Mouse (Mus musculus) liver, embryonic 16.5 days (tissue): ENCODE results near the gene AC124502.3. TPM values are rescaled to one million over a fixed set of nuclear protein-coding genes. Genes with fewer than 3 reads are reported as not detected.

ENCODE experiments used
- ATAC-seq: fragments of 200-750 bp; cut with Nextera tagmentation; 2 replicates; pipeline ENCODE4 v1.8.0; 2017; ENCODE audit warnings: low read depth, mild to moderate bottlenecking, moderate number of reproducible peaks, moderate library complexity
- H3K27ac ChIP-seq: fragments of 300-500 bp; sonication (generic); 2 replicates; pipeline ENCODE4 v1.5.1; 2014; ENCODE audit warnings: mild to moderate bottlenecking, low read length
- H3K27me3 ChIP-seq: fragments of 300-500 bp; sonication (generic); 2 replicates; pipeline ENCODE4 v1.6.1; 2014; ENCODE audit warnings: low read depth, low read length, mixed read lengths; ENCODE audit not compliant: control insufficient read depth, insufficient read depth
- H3K36me3 ChIP-seq: fragments of 300-500 bp; sonication (generic); 2 replicates; pipeline ENCODE4 v1.6.1; 2014; ENCODE audit warnings: mild to moderate bottlenecking; ENCODE audit not compliant: control insufficient read depth, insufficient read depth
- H3K4me1 ChIP-seq: fragments of 300-500 bp; sonication (generic); 2 replicates; pipeline ENCODE4 v1.6.1; 2014; ENCODE audit warnings: low read depth, low read length, mixed read lengths; ENCODE audit not compliant: control insufficient read depth
- H3K4me2 ChIP-seq: fragments of 300-500 bp; sonication (generic); 2 replicates; pipeline ENCODE4 v1.6.1; 2014; ENCODE audit warnings: low read depth, low read length, mixed read lengths
- H3K4me3 ChIP-seq: fragments of 300-500 bp; sonication (generic); 2 replicates; pipeline ENCODE4 v1.5.1; 2014; ENCODE audit warnings: low read depth, mild to moderate bottlenecking, low read length
- H3K9ac ChIP-seq: fragments of 300-500 bp; sonication (generic); 2 replicates; pipeline ENCODE4 v1.6.1; 2014; ENCODE audit warnings: low read depth, low read length
- H3K9me3 ChIP-seq: fragments of 300-500 bp; sonication (generic); replicated peaks from 2 replicates; pipeline ENCODE4 v1.6.1; 2016; ENCODE audit warnings: low read length; ENCODE audit not compliant: control insufficient read depth
- WGBS: fragments of 180-500 bp; shearing (Covaris S2); extraction: QIAGEN DNeasy Blood & Tissue Kit; methylation state at CpG from one replicate; pipeline ENCODE4 v1.1.7; 2014; ENCODE audit not compliant: insufficient replicate concordance; 5-methylcytosine and 5-hydroxymethylcytosine counted together
- polyA plus RNA-seq: library from polyadenylated mRNA; unstranded; fragments of >200 nt; fragmentation: Nextera tagmentation; extraction: Ambion mirVana; gene quantifications from 2 replicates; pipeline ENCODE4 v1.2.1, GENCODE M21; 2015

Gene AC124502.3
- polyA plus RNA-seq, 1 experiment from 2014 or later, result 0.58 TPM

DNA sequence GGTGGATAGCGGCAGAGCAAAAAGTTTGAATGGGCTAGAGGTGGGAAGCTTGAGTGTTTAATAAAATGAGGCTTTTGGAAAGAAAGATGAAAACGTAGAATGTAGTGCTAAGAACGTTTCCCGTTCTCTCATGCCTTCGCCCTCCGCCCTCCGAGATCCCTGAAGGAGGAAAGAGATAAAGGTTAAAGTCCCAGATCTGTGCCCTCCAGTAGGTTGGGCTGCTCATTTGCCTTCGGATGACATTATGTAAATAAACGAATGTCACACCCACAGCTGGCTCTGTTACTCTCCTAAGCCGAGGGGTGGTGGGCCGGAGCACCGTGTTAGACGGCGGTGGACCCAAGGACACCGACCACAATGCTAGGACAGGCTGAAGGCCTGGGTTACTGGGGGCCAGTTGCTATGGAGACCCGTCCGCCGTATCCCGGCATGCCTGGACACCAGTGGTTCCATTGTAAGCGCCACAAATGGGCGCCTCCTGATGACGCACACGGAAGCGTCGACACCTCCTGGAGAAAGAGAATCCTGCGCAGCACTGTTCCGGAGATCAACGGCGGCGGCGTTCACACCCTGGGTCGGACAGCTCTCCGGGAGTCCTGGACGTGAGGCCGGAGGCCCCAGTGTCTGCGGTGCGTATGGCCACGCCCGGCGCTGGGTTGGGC is 2.3 kb downstream of the AC124502.3 start, which contains the start of gene Brms1:
Gene Brms1 (plus strand): TSS at position 493 of the 662 bp plus-strand sequence.
- WGBS, result 2% methylated on average over 40 of the region's 40 CpGs
- peak within 1 kb of the TSS; percentile 76 for H3K4me3 ChIP-seq
- H3K36me3 ChIP-seq, result no peaks in the 10 kb centered on the region
- H3K9ac ChIP-seq, result peak within 1 kb of the TSS; percentile 80
- peak; percentile 76 for ATAC-seq
- H3K4me2 ChIP-seq, result peak within 1 kb of the TSS; percentile 80
- H3K4me1 ChIP-seq, result peaks cover 35% of the 10 kb centered on the region
- no peaks in the 10 kb centered on the region; the same call in 1 of the 2 replicates for H3K27me3 ChIP-seq
- H3K27ac ChIP-seq, result peak within 1 kb of the TSS; percentile 78
- no peaks in the 10 kb centered on the region for H3K9me3 ChIP-seq

- peaks cover 2% of the 10 kb centered on the region; the same call in 1 of the 2 replicates for H3K36me3 ChIP-seq
- peak overlapping the region; percentile 80 for H3K9ac ChIP-seq
- peak overlapping the region; percentile 80 for H3K4me2 ChIP-seq
- no peaks in the 10 kb centered on the region for H3K9me3 ChIP-seq
- peak; percentile 9 for ATAC-seq
- no peaks in the 10 kb centered on the region; the same call in 1 of the 2 replicates for H3K27me3 ChIP-seq
- H3K4me1 ChIP-seq, result peaks cover 35% of the 10 kb centered on the region
- WGBS, result 2% methylated on average over 16 of the region's 16 CpGs
- peak overlapping the region; percentile 76 for H3K4me3 ChIP-seq
- peak overlapping the region; percentile 78 for H3K27ac ChIP-seq
These were observed 2.9 kb downstream of the AC124502.3 start for GRCm38 (mm10) chr19:5041588-5041987.

- peaks cover 7% of the 10 kb centered on the region for H3K36me3 ChIP-seq
- no peak overlapping the region for H3K27ac ChIP-seq
- WGBS, result 57% methylated on average over 4 of the region's 4 CpGs
- H3K9me3 ChIP-seq, result no peaks in the 10 kb centered on the region
- ATAC-seq, result no peak
- peaks cover 1% of the 10 kb centered on the region for H3K27me3 ChIP-seq
- no peak overlapping the region for H3K4me3 ChIP-seq
- H3K4me2 ChIP-seq, result no peak overlapping the region
- H3K9ac ChIP-seq, result no peak overlapping the region
- peaks cover 15% of the 10 kb centered on the region for H3K4me1 ChIP-seq
These were observed 6.8 kb downstream of the AC124502.3 start for GRCm38 (mm10) chr19:5045531-5045930.

GRCm38 (mm10) chr19:5048138-5049056 is 9.7 kb downstream of the AC124502.3 start:
- Histone ChIP-seq H3K36me3 (peaks cover 7% of the 10 kb centered on the region), H3K9ac (no peak overlapping the region), H3K4me1 (no peaks in the 10 kb centered on the region), H3K4me2 (no peak overlapping the region), H3K4me3 (no peak overlapping the region), H3K9me3 (no peaks in the 10 kb centered on the region), H3K27me3 (peaks cover 30% of the 10 kb centered on the region), H3K27ac (no peak overlapping the region)
- 80% methylated on average over 14 of the region's 14 CpGs for WGBS
- ATAC-seq, result no peak

DNA sequence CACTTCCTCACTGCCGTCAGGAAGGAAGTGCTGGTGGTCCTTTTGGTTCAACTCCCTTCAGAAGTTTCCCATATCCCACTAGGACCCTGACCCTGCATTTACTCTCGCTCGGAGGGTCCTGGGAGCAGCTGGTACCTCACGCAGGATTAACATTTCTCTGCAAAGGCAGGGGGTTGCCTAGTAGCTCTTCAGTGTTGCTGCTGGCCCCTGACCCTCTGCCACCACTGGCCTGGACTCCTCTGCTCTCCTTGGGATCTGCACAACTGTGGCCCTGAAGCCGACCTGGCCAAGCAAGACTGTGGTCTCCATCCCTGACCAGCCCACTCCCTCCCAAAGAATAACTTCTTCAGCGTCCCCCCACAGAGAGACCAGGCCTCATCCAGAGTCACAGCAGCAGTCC is 10.6 kb downstream of the AC124502.3 start:
- peaks cover 33% of the 10 kb centered on the region for H3K27me3 ChIP-seq
- 70% methylated on average over 6 of the region's 6 CpGs for WGBS
- no peak overlapping the region for H3K4me2 ChIP-seq
- H3K36me3 ChIP-seq, result peaks cover 7% of the 10 kb centered on the region
- no peak for ATAC-seq
- no peaks in the 10 kb centered on the region for H3K4me1 ChIP-seq
- H3K27ac ChIP-seq, result no peak overlapping the region
- no peak overlapping the region for H3K9ac ChIP-seq
- H3K4me3 ChIP-seq, result no peak overlapping the region
- H3K9me3 ChIP-seq, result no peaks in the 10 kb centered on the region

- H3K36me3 ChIP-seq, result peaks cover 7% of the 10 kb centered on the region
- no peak within 1 kb of the TSS for H3K4me3 ChIP-seq
- H3K9me3 ChIP-seq, result no peaks in the 10 kb centered on the region
- ATAC-seq, result peak; percentile 10; the same call in 1 of the 2 replicates
- no peak within 1 kb of the TSS for H3K4me2 ChIP-seq
- 25% methylated on average over 14 of the region's 14 CpGs for WGBS
- H3K27me3 ChIP-seq, result peaks cover 33% of the 10 kb centered on the region
- H3K9ac ChIP-seq, result no peak within 1 kb of the TSS
- no peak within 1 kb of the TSS for H3K27ac ChIP-seq
- H3K4me1 ChIP-seq, result no peaks in the 10 kb centered on the region
These were observed 11.6 kb downstream of the AC124502.3 start, which contains the start of gene Rin1 for GRCm38 (mm10) chr19:5050047-5050905. TSS of gene Rin1 (plus strand) at chr19:5050481.

- Histone ChIP-seq H3K9ac (no peak overlapping the region), H3K4me3 (no peak overlapping the region), H3K27ac (no peak overlapping the region), H3K9me3 (no peaks in the 10 kb centered on the region), H3K36me3 (peaks cover 7% of the 10 kb centered on the region), H3K27me3 (peaks cover 33% of the 10 kb centered on the region), H3K4me1 (no peaks in the 10 kb centered on the region), H3K4me2 (no peak overlapping the region)
- no peak for ATAC-seq
- 12% methylated on average over 17 of the region's 17 CpGs for WGBS
These were observed 12.3 kb downstream of the AC124502.3 start for GRCm38 (mm10) chr19:5051031-5051430.

- Histone ChIP-seq H3K4me2 (no peak overlapping the region), H3K4me1 (no peaks in the 10 kb centered on the region; the same call in 1 of the 2 replicates), H3K9me3 (no peaks in the 10 kb centered on the region), H3K27ac (no peak overlapping the region), H3K4me3 (no peak overlapping the region), H3K9ac (no peak overlapping the region), H3K27me3 (peaks cover 33% of the 10 kb centered on the region), H3K36me3 (peaks cover 6% of the 10 kb centered on the region)
- no peak for ATAC-seq
- WGBS, result 59% methylated on average over 3 of the region's 3 CpGs
These were observed 12.8 kb downstream of the AC124502.3 start for GRCm38 (mm10) chr19:5051515-5051914.
